Mouse (Mus musculus): Measurements from ENCODE around the gene Asgr1. TPM values are rescaled to one million over a fixed set of nuclear protein-coding genes. Genes with fewer than 3 reads are reported as not detected.

Gene Asgr1
- total and polyA plus RNA-seq, 2 experiments from 2014 or later = not detected

- WGBS = 25% methylated on average over 12 of the region's 12 CpGs
- no peak for ATAC-seq (ENCODE audit: insufficient read depth, low read depth)
Measured at GRCm38 (mm10) chr11:70028401-70029129, 25.3 kb upstream of the Asgr1 start.

GRCm38 (mm10) chr11:70029130-70029801 lies 24.6 kb upstream of the Asgr1 start:
- Histone ChIP-seq H3K27me3 (ENCODE audit: control insufficient read depth, insufficient read depth, low read length) (peaks cover 10% of the 10 kb centered on the region; the same call in 1 of the 2 replicates), H3K36me3 (replicated peaks; ENCODE audit: control insufficient read depth, insufficient read depth, low read length) (peaks cover 12% of the 10 kb centered on the region), H3K4me1 (ENCODE audit: control insufficient read depth, insufficient read depth) (peaks cover 15% of the 10 kb centered on the region; the same call in 1 of the 2 replicates), H3K4me3 (ENCODE audit: low read depth, low read length) (peak overlapping the region; percentile 6), H3K4me2 (ENCODE audit: low read depth, low read length) (peak overlapping the region; percentile 60), H3K27ac (ENCODE audit: low read depth) (peak overlapping the region; percentile 56), H3K9me3 (replicated peaks; ENCODE audit: control insufficient read depth, low read length) (no peaks in the 10 kb centered on the region), H3K9ac (replicated peaks; ENCODE audit: low read depth, low read length) (no peak overlapping the region)
- ATAC-seq (ENCODE audit: insufficient read depth, low read depth) (peak; percentile 60), DNase-seq (ENCODE audit: low spot score) (peak; percentile 63)
- TF ChIP-seq CTCF (IDR thresholded peaks at IDR 0.05; ENCODE audit: low read depth) (no peak), EP300 (IDR thresholded peaks at IDR 0.05; ENCODE audit: low read depth) (no peak)
- WGBS = 3% methylated on average over 19 of the region's 20 CpGs

More at GRCm38 (mm10) chr11:70028401-70029129, 25.3 kb upstream of the Asgr1 start:
- Histone ChIP-seq H3K27ac (ENCODE audit: low read depth) (peak overlapping the region; percentile 56), H3K9ac (replicated peaks; ENCODE audit: low read depth, low read length) (no peak overlapping the region), H3K9me3 (replicated peaks; ENCODE audit: control insufficient read depth, low read length) (no peaks in the 10 kb centered on the region), H3K4me1 (ENCODE audit: control insufficient read depth, insufficient read depth) (peaks cover 19% of the 10 kb centered on the region; the same call in 1 of the 2 replicates), H3K27me3 (ENCODE audit: control insufficient read depth, insufficient read depth, low read length) (peaks cover 12% of the 10 kb centered on the region; the same call in 1 of the 2 replicates), H3K36me3 (replicated peaks; ENCODE audit: control insufficient read depth, insufficient read depth, low read length) (peaks cover 12% of the 10 kb centered on the region), H3K4me2 (ENCODE audit: low read depth, low read length) (peak overlapping the region; percentile 60), H3K4me3 (ENCODE audit: low read depth, low read length) (peak overlapping the region; percentile 6; the same call in 1 of the 2 replicates)
- TF ChIP-seq CTCF (IDR thresholded peaks at IDR 0.05; ENCODE audit: low read depth) (no peak), EP300 (IDR thresholded peaks at IDR 0.05; ENCODE audit: low read depth) (no peak)
- DNase-seq (ENCODE audit: low spot score) = no peak

- Histone ChIP-seq H3K4me2 (ENCODE audit: low read depth, low read length) (peak overlapping the region; percentile 60), H3K9ac (replicated peaks; ENCODE audit: low read depth, low read length) (no peak overlapping the region), H3K9me3 (replicated peaks; ENCODE audit: control insufficient read depth, low read length) (no peaks in the 10 kb centered on the region), H3K4me1 (ENCODE audit: control insufficient read depth, insufficient read depth) (peaks cover 14% of the 10 kb centered on the region; the same call in 1 of the 2 replicates), H3K4me3 (ENCODE audit: low read depth, low read length) (no peak overlapping the region; the same call in 1 of the 2 replicates), H3K27ac (ENCODE audit: low read depth) (no peak overlapping the region), H3K27me3 (ENCODE audit: control insufficient read depth, insufficient read depth, low read length) (peaks cover 7% of the 10 kb centered on the region; the same call in 1 of the 2 replicates), H3K36me3 (replicated peaks; ENCODE audit: control insufficient read depth, insufficient read depth, low read length) (peaks cover 12% of the 10 kb centered on the region)
- TF ChIP-seq CTCF (IDR thresholded peaks at IDR 0.05; ENCODE audit: low read depth) (no peak), EP300 (IDR thresholded peaks at IDR 0.05; ENCODE audit: low read depth) (no peak)
- no peak for ATAC-seq (ENCODE audit: insufficient read depth, low read depth)
- DNase-seq (ENCODE audit: low spot score) = no peak
- 56% methylated on average over 11 of the region's 11 CpGs for WGBS
Measured at GRCm38 (mm10) chr11:70029829-70030550, 23.9 kb upstream of the Asgr1 start.

GRCm38 (mm10) chr11:70030651-70031320 lies 23.1 kb upstream of the Asgr1 start:
- no peak for TF ChIP-seq EP300 (IDR thresholded peaks at IDR 0.05; ENCODE audit: low read depth)
- Histone ChIP-seq H3K36me3 (replicated peaks; ENCODE audit: control insufficient read depth, insufficient read depth, low read length) (peaks cover 12% of the 10 kb centered on the region), H3K9ac (replicated peaks; ENCODE audit: low read depth, low read length) (no peak overlapping the region), H3K27me3 (ENCODE audit: control insufficient read depth, insufficient read depth, low read length) (peaks cover 7% of the 10 kb centered on the region; the same call in 1 of the 2 replicates), H3K27ac (ENCODE audit: low read depth) (no peak overlapping the region), H3K9me3 (replicated peaks; ENCODE audit: control insufficient read depth, low read length) (no peaks in the 10 kb centered on the region), H3K4me2 (ENCODE audit: low read depth, low read length) (no peak overlapping the region), H3K4me1 (ENCODE audit: control insufficient read depth, insufficient read depth) (peaks cover 14% of the 10 kb centered on the region; the same call in 1 of the 2 replicates), H3K4me3 (ENCODE audit: low read depth, low read length) (no peak overlapping the region)
- WGBS = 91% methylated on average over 28 of the region's 28 CpGs
- DNase-seq (ENCODE audit: low spot score) (no peak), ATAC-seq (ENCODE audit: insufficient read depth, low read depth) (no peak)

- Histone ChIP-seq H3K9ac (replicated peaks; ENCODE audit: low read depth, low read length) (no peak overlapping the region), H3K4me1 (ENCODE audit: control insufficient read depth, insufficient read depth) (peaks cover 11% of the 10 kb centered on the region; the same call in 1 of the 2 replicates), H3K27ac (ENCODE audit: low read depth) (no peak overlapping the region), H3K36me3 (replicated peaks; ENCODE audit: control insufficient read depth, insufficient read depth, low read length) (peaks cover 12% of the 10 kb centered on the region), H3K4me2 (ENCODE audit: low read depth, low read length) (no peak overlapping the region), H3K27me3 (ENCODE audit: control insufficient read depth, insufficient read depth, low read length) (peaks cover 2% of the 10 kb centered on the region; the same call in 1 of the 2 replicates), H3K9me3 (replicated peaks; ENCODE audit: control insufficient read depth, low read length) (no peaks in the 10 kb centered on the region), H3K4me3 (ENCODE audit: low read depth, low read length) (no peak overlapping the region)
- ATAC-seq (ENCODE audit: insufficient read depth, low read depth) = no peak
- no peak for DNase-seq (ENCODE audit: low spot score)
- TF ChIP-seq EP300 (IDR thresholded peaks at IDR 0.05; ENCODE audit: low read depth) = no peak
- TF ChIP-seq CTCF (IDR thresholded peaks at IDR 0.05; ENCODE audit: low read depth) = no peak
- 89% methylated on average over 11 of the region's 11 CpGs for WGBS
Measured at GRCm38 (mm10) chr11:70031321-70031670, 22.6 kb upstream of the Asgr1 start.
